Mouse (Mus musculus) embryonic facial prominence, embryonic 12.5 days (tissue): Measurements from ENCODE around the gene Uchl4. TPM values are rescaled to one million over a fixed set of nuclear protein-coding genes. Genes with fewer than 3 reads are reported as not detected.

Source experiments
- ATAC-seq: fragments of 200-750 bp; cut with Nextera tagmentation; 2 replicates; pipeline ENCODE4 v1.8.0; 2017; ENCODE audit not compliant: insufficient number of reproducible peaks, insufficient read depth, low FRiP score, low TSS enrichment
- H3K27ac ChIP-seq: fragments of 300-500 bp; sonication (generic); 2 replicates; pipeline ENCODE4 v1.5.1; 2016; ENCODE audit warnings: mild to moderate bottlenecking
- H3K27me3 ChIP-seq: fragments of 300-500 bp; sonication (generic); 2 replicates; pipeline ENCODE4 v1.6.1; 2016; ENCODE audit warnings: mild to moderate bottlenecking, moderate library complexity
- H3K36me3 ChIP-seq: fragments of 300-500 bp; sonication (generic); 2 replicates; pipeline ENCODE4 v1.6.1; 2016; ENCODE audit warnings: mild to moderate bottlenecking
- H3K4me1 ChIP-seq: fragments of 300-500 bp; sonication (generic); 2 replicates; pipeline ENCODE4 v1.6.1; 2016
- H3K4me2 ChIP-seq: fragments of 300-500 bp; sonication (generic); replicated peaks from 2 replicates; pipeline ENCODE4 v1.6.1; 2016; ENCODE audit warnings: mild to moderate bottlenecking, moderate library complexity
- H3K4me3 ChIP-seq: fragments of 300-500 bp; sonication (generic); 2 replicates; pipeline ENCODE4 v1.5.1; 2016; ENCODE audit warnings: mild to moderate bottlenecking
- H3K9ac ChIP-seq: fragments of 300-500 bp; sonication (generic); 2 replicates; pipeline ENCODE4 v1.6.1; 2016; ENCODE audit warnings: mild to moderate bottlenecking, moderate library complexity
- H3K9me3 ChIP-seq: fragments of 300-500 bp; sonication (generic); 2 replicates; pipeline ENCODE4 v1.6.1; 2016; ENCODE audit warnings: mild to moderate bottlenecking, moderate library complexity
- WGBS: fragments of 180-500 bp; shearing (Covaris S2); methylation state at CpG from one replicate; pipeline ENCODE4 v1.1.7; 2016; 5-methylcytosine and 5-hydroxymethylcytosine counted together
- polyA plus RNA-seq: library from polyadenylated mRNA; unstranded; fragments of >200 nt; fragmentation: Nextera tagmentation; extraction: Ambion mirVana; gene quantifications from 2 replicates; pipeline ENCODE4 v1.2.1, GENCODE M21; 2016

The Uchl4 gene
- polyA plus RNA-seq, 1 experiment from 2014 or later, result 3.0 TPM

DNA sequence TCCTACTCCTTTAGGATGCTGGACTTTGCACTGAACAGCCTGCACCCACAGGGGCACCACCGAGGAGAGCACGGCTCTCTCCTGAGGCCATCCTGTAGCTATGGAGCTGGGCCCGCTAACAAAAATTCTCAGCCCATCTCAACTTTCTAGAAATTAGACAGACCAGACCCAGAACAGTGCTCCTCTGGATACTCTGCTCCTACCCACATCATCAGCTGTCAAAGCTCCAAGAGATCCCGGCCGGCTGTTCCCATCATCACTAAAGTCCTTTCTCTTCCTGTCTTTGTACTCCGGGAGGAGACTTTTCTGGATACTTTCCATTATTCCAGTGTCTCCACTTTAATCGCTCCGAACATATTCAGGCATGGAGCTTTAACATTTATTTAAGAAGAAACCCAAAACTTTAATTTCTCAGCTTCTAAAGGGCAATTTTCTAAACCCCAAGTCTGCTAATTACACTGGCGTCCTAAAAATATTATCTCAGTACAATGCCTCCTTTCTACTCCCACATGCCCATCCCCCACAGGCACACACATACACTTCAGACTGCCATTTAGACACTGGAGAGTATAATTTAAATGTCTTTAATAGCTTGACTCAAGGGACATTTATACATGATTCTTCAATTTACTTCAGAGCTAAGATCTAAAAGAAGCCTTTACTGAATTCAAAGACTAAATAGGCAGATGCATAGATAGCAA, 2.6 kb upstream of the Uchl4 start:
- Histone ChIP-seq H3K4me3 (no peak overlapping the region), H3K27me3 (no peaks in the 10 kb centered on the region), H3K36me3 (no peaks in the 10 kb centered on the region), H3K27ac (peak overlapping the region; percentile 81), H3K9ac (no peak overlapping the region), H3K9me3 (no peaks in the 10 kb centered on the region), H3K4me1 (peaks cover 49% of the 10 kb centered on the region), H3K4me2 (no peak overlapping the region)
- no peak for ATAC-seq
- WGBS, result 32% methylated on average over 9 of the region's 9 CpGs

DNA sequence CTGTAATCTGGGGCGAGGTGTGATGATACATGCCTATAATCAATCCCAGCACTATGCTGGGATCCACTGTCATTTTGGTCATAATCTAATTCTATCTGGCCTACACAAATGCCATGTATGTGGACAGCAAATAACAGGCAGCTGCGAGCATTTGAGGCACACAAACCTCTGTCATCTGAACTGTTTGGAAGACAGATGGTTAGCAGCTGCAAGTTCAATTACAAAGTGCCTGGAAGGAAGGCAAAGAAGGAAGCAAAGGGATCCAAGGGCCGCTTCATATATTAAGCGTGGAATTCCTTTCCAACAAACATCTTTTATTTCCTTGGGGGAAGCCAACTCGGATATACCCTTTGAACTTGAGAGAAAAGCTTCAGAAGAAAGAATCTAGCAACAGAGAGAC, 1.3 kb upstream of the Uchl4 start:
- peaks cover 49% of the 10 kb centered on the region for H3K4me1 ChIP-seq
- ATAC-seq, result no peak
- H3K4me3 ChIP-seq, result no peak overlapping the region
- 27% methylated on average over 5 of the region's 5 CpGs for WGBS
- H3K27me3 ChIP-seq, result no peaks in the 10 kb centered on the region
- peak overlapping the region; percentile 80 for H3K27ac ChIP-seq
- H3K36me3 ChIP-seq, result no peaks in the 10 kb centered on the region
- no peaks in the 10 kb centered on the region for H3K9me3 ChIP-seq
- H3K9ac ChIP-seq, result no peak overlapping the region
- H3K4me2 ChIP-seq, result no peak overlapping the region

DNA sequence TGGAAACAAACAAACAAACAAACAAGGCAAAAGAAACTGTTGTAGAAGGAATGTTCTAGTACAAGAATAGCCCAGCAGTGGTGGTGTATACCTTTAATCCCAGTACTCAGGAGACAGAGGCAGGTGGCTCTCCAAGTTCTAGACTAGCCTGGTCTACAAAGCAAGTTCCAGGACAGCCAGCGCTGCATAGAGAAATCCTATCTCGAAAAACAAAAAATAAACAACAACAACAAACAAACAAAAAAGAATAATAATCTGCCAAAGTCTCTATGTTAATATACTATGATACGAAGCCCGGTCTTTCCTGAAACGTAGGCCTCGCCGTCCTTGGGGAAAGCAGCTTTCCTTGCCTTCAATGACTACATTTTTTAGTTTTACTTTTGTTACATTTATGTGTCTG, 1.1 kb downstream of the Uchl4 start:
- Histone ChIP-seq H3K27me3 (no peaks in the 10 kb centered on the region), H3K9ac (no peak overlapping the region), H3K4me2 (no peak overlapping the region), H3K4me1 (peaks cover 45% of the 10 kb centered on the region), H3K4me3 (no peak overlapping the region), H3K36me3 (no peaks in the 10 kb centered on the region), H3K27ac (no peak overlapping the region), H3K9me3 (no peaks in the 10 kb centered on the region)
- no peak for ATAC-seq
- 95% methylated on average over 7 of the region's 7 CpGs for WGBS

DNA sequence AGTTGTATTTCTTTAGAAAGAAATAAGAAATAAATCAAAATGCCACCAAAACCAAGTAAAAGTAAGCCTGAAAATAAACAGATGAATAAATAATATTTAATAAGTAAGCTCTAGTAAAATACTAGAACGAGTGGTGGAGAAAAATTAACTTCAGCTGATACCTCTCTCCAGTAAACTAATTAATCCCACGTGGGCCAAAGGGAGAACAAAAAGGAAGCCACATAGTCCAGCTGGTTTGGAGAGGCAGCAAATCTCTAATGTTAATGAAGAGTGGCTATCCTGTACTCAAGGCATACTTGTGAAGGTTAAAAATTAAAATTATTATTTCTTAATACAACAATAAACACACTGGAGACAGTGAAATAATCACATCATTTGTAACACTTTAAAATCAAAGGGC, 5.1 kb downstream of the Uchl4 start:
- Histone ChIP-seq H3K9ac (no peak overlapping the region), H3K4me1 (peaks cover 13% of the 10 kb centered on the region; the same call in 1 of the 2 replicates), H3K4me2 (no peak overlapping the region), H3K9me3 (no peaks in the 10 kb centered on the region), H3K4me3 (no peak overlapping the region), H3K27ac (no peak overlapping the region), H3K36me3 (no peaks in the 10 kb centered on the region), H3K27me3 (no peaks in the 10 kb centered on the region)
- no peak for ATAC-seq
- WGBS, result 12% methylated on average over 2 of the region's 2 CpGs

DNA sequence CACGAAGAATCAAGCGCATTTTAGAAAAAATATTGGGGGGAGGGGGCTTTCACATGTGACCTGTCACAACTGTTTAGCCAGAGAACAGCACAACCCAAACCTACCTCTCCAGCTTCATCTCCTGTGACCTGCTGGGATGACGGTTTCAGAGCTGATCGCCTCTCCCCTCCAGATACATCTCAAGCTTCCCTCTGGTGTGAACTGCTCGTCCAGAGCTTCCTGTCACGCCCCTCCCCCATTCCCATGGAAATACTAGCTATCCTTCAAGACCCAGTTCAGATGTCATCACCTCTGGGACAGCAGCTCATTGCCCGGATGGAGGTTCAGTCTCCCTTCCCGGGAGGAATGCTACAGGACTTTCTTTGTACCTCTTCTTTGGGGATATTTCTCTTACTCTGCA, 5.7 kb downstream of the Uchl4 start:
- no peak overlapping the region for H3K4me3 ChIP-seq
- H3K27ac ChIP-seq, result 0 out of 2 replicates have a peak overlapping the region, but pooled peaks have one; percentile 37
- H3K27me3 ChIP-seq, result no peaks in the 10 kb centered on the region
- no peaks in the 10 kb centered on the region for H3K36me3 ChIP-seq
- H3K9me3 ChIP-seq, result no peaks in the 10 kb centered on the region
- ATAC-seq, result no peak
- H3K4me2 ChIP-seq, result peak overlapping the region; percentile 5; the same call in 1 of the 2 replicates
- 16% methylated on average over 8 of the region's 8 CpGs for WGBS
- no peak overlapping the region for H3K9ac ChIP-seq
- peaks cover 13% of the 10 kb centered on the region; the same call in 1 of the 2 replicates for H3K4me1 ChIP-seq

DNA sequence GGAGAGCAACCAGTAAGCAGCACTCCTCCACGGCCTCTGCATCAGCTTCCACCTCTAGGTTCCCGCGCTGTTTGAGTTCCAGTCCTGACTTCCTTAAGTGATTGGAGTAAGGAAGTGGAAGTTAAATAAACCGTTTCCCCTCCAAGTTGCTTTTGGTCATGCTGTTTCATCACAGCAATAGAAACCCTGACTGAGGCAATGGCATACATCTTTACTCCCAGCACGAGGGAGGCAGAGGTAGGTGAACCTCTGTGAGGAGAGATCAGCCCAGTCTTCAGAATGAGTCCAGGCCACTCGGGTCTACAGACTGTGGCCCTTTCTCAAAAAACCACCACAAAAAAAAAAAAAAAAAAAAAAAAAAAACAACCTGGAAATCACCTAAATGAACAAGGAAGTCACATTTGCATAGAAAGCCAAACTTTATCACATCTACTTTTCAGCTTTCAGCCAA, 7.4 kb downstream of the Uchl4 start:
- no peak overlapping the region for H3K4me3 ChIP-seq
- H3K4me1 ChIP-seq, result peaks cover 13% of the 10 kb centered on the region; the same call in 1 of the 2 replicates
- H3K9ac ChIP-seq, result no peak overlapping the region
- H3K9me3 ChIP-seq, result no peaks in the 10 kb centered on the region
- 73% methylated on average over 6 of the region's 6 CpGs for WGBS
- no peaks in the 10 kb centered on the region for H3K36me3 ChIP-seq
- H3K4me2 ChIP-seq, result no peak overlapping the region
- H3K27me3 ChIP-seq, result no peaks in the 10 kb centered on the region
- no peak for ATAC-seq
- no peak overlapping the region for H3K27ac ChIP-seq

DNA sequence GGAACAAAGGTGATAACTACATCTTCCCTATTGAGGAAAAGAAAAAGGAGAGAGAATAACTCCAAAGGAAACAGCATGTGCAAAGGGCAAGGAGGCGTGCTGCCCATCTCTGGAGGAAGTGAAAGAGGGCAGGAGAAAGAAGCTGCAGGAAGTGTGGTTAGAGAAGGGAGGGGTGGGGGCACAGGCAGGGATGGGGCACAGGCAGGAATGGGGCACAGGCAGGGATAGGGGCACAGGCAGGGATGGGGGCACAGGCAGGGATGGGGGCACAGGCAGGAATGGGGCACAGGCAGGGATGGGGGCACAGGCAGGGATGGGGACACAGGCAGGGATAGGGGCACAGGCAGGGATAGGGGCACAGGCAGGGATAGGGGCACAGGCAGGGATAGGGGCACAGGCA, 14.4 kb downstream of the Uchl4 start:
- H3K4me3 ChIP-seq, result no peak overlapping the region
- ATAC-seq, result no peak
- 89% methylated on average over 1 of the region's 1 CpGs for WGBS
- no peak overlapping the region for H3K9ac ChIP-seq
- peaks cover 5% of the 10 kb centered on the region; the same call in 1 of the 2 replicates for H3K36me3 ChIP-seq
- no peak overlapping the region for H3K4me2 ChIP-seq
- no peak overlapping the region for H3K27ac ChIP-seq
- no peaks in the 10 kb centered on the region for H3K27me3 ChIP-seq
- peaks cover 24% of the 10 kb centered on the region for H3K4me1 ChIP-seq
- H3K9me3 ChIP-seq, result no peaks in the 10 kb centered on the region

DNA sequence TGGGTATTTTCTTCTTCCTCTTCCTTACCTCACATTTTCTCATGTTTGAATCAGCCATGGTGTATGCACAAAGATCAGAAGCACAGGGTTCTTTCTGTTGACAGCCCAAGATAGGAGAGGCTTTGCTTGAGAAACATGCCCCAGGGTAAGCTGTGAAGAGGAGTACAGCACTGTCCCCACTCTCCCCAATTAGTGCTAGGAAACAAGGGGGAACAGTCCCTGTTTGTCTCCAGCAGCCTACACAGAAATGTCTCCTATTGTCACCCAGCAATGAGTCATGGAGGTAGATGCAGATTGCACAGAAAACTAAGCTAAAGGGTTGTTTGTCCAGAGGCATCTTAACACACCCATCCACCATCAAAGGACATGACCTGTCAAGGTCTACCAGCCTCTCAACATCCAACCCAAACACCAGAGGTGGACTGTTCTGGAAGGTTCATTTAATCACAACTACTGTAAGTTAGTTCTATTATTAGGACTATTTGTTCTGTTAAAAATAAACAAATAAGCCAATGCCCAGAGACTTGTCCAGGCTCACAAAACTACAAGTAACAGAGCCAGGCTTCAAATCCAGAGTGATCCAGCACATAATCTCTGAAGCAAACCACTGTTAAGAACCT, 15.2 kb downstream of the Uchl4 start:
- Histone ChIP-seq H3K4me3 (no peak overlapping the region), H3K36me3 (peaks cover 5% of the 10 kb centered on the region; the same call in 1 of the 2 replicates), H3K9me3 (no peaks in the 10 kb centered on the region), H3K27ac (no peak overlapping the region), H3K4me2 (no peak overlapping the region), H3K9ac (no peak overlapping the region), H3K27me3 (no peaks in the 10 kb centered on the region), H3K4me1 (peaks cover 24% of the 10 kb centered on the region)
- ATAC-seq, result no peak

DNA sequence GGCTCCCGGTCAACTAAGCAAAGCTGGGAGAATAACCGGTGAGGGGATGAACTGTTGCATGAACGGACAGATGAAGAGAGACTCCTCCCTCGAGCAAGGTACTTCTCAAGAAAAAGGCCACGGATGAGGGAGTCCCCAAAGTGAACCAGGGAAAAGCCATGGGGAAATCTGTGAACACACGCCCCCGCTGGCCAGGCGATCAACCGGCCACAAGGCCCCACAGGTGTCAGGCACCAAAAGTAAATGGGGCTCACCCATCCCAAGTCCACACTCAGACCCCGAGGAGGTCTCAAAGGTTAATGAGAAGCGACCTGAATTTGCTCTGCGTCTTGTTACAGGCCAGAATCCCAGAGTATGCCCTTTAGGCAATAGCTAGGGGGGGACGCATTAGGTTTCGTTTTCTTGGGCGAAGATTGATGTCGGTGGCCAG, 17.6 kb downstream of the Uchl4 start:
- Histone ChIP-seq H3K9me3 (no peaks in the 10 kb centered on the region), H3K9ac (peak overlapping the region; percentile 80), H3K36me3 (peaks cover 5% of the 10 kb centered on the region; the same call in 1 of the 2 replicates), H3K27ac (peak overlapping the region; percentile 93; the same call in 1 of the 2 replicates), H3K27me3 (no peaks in the 10 kb centered on the region), H3K4me2 (peak overlapping the region; percentile 82), H3K4me3 (peak overlapping the region; percentile 77), H3K4me1 (peaks cover 24% of the 10 kb centered on the region)
- no peak for ATAC-seq
- WGBS, result under 1% methylated on average over 16 of the region's 16 CpGs

DNA sequence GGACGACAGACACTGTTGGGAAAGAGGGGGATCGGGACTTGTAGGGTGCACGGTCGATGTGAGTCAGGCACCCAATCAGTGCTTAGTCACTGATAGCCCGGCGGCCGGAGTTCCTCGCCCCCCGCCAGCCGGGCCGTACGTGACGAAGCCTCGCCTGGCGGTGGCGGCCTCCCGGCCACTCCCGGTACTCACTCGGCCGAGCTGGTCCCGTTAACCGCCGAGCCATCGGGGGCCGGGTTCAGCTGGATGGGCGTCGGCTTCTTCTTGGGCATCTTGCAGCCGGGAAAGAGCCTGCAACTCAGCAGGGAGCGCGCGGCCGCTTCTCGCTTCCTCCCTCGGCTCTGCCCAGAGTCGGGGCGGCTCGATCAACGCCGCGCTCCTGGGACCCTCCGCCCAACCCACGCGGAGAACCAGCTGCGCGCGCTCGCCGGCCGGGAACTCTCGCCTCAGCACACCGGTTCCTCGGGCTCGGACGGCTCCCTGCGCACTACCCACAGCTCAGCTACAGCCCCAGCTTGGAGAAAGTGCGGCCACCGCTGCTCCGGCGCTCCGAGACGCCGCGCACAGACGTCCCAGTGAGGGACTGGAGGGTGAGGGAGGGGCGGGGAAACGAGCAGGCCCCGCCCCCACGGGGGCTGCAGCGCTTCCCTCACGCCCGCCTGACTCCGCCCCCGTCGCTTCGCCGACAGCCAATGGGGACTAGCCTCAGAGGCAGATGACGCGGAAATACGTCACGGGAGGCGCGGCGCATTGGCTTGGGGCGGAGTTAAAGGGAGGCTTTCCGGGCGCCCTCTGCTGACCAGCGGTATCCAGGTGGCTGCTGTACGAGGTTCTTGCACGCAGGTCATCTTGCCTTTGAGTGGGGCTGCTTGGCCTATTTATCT, 18.3 kb downstream of the Uchl4 start, which contains the start of gene Map2k1:
Gene Map2k1 (minus strand): TSS at position 611 of the 884 bp plus-strand sequence.
- Histone ChIP-seq H3K4me1 (peaks cover 24% of the 10 kb centered on the region), H3K27me3 (no peaks in the 10 kb centered on the region), H3K27ac (peak within 1 kb of the TSS; percentile 93), H3K9me3 (no peaks in the 10 kb centered on the region), H3K4me3 (peak within 1 kb of the TSS; percentile 77), H3K9ac (peak within 1 kb of the TSS; percentile 80), H3K4me2 (peak within 1 kb of the TSS; percentile 82), H3K36me3 (peaks cover 4% of the 10 kb centered on the region; the same call in 1 of the 2 replicates)
- WGBS, result under 1% methylated on average over 85 of the region's 89 CpGs
- peak; percentile 91 for ATAC-seq

DNA sequence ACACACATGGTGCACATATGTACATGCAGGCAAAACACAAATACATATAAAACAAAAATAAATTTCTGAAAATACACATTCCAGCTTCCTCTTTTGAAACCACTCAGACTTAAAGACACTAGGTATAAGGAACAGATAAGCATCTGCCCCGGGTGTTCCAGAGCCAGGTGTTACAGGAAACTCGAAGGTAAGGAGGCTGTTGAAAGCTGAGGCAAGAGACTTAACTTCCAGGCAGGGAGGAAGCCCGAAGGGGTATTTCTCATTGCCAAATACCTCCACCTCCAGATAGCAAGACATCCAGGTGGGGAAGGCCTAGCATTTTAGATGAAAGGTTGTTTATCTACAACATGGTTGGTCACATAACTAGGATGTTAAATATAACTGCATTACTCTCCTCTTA, 20.4 kb downstream of the Uchl4 start:
- WGBS, result 74% methylated on average over 3 of the region's 3 CpGs
- no peak overlapping the region for H3K27ac ChIP-seq

More for the DNA sequence above, 20.4 kb downstream of the Uchl4 start:
- Histone ChIP-seq H3K27me3 (no peaks in the 10 kb centered on the region), H3K36me3 (no peaks in the 10 kb centered on the region), H3K4me3 (no peak overlapping the region), H3K4me1 (peaks cover 18% of the 10 kb centered on the region), H3K9ac (no peak overlapping the region), H3K4me2 (no peak overlapping the region), H3K9me3 (no peaks in the 10 kb centered on the region)
- no peak for ATAC-seq
